Mouse (Mus musculus) heart, adult 2 months (tissue): ENCODE results near the gene Gtsf1.
"Not testable (repeated sequence)": the region's sequence is repeated elsewhere in the genome, so short reads cannot be mapped to it uniquely, and the experiment has no call there.

Source experiments
- CTCF ChIP-seq: fragments of 200-600 bp; IDR thresholded peaks from 2 replicates; pipeline ENCODE4 v1.8.1; 2022; ENCODE audit warnings: antibody characterized with exemption, mild to moderate bottlenecking, moderate library complexity
- EP300 ChIP-seq: fragments of 200-500 bp; IDR thresholded peaks from 2 replicates; pipeline ENCODE4 v1.6.1; 2011; ENCODE audit warnings: low read depth, low read length, control low read depth; ENCODE audit not compliant: insufficient read depth
- POLR2A ChIP-seq: fragments of 200-500 bp; IDR thresholded peaks from 2 replicates; pipeline ENCODE4 v1.6.1; 2011; ENCODE audit warnings: mild to moderate bottlenecking, low read depth, low read length, control low read depth; ENCODE audit not compliant: insufficient read depth

DNA sequence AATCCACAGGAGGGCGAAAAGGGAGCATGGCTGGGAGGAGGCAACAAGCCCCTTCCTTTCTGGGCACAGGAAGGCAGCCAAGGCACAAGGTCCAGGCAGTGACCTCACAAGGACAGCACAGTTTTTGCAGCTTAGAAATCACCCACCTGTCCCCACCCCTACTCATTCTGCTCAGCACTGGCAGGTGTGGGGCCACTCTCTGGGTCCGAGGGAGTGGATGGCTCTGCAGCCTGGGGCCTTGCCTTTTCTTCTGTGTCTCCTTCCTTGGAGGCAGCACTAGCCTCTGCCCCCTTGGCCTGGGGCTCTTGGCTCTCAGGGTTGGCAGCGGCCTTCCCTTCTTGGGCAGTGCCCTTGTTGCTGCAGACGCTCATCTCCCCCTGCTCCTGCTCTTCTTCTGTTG lies 15.7 kb upstream of the Gtsf1 start:
- TF ChIP-seq POLR2A, EP300, CTCF: not testable (repeated sequence)
